Mouse (Mus musculus) bone marrow macrophage, adult 2 months (primary cell): ENCODE measurements around the gene Asb2. TPM values are rescaled to one million over a fixed set of nuclear protein-coding genes. Genes with fewer than 3 reads are reported as not detected.

Experiments used
- H3K27ac ChIP-seq: 2 replicates; pipeline ENCODE4 v1.5.1; 2012; ENCODE audit warnings: low read depth, low read length; ENCODE audit not compliant: insufficient read depth
- H3K4me1 ChIP-seq: 2 replicates; pipeline ENCODE4 v1.6.1; 2012; ENCODE audit warnings: low read length; ENCODE audit not compliant: control insufficient read depth, insufficient read depth
- H3K4me3 ChIP-seq: 2 replicates; pipeline ENCODE4 v1.5.1; 2012; ENCODE audit warnings: mild to moderate bottlenecking, low read length, moderate library complexity; ENCODE audit not compliant: insufficient read depth
- CTCF ChIP-seq: IDR thresholded peaks from 2 replicates; pipeline ENCODE4 v1.5.1; 2012; ENCODE audit warnings: low read depth, mild to moderate bottlenecking, low read length, moderate library complexity
- POLR2A ChIP-seq: IDR thresholded peaks from 2 replicates; pipeline ENCODE4 v1.6.1; 2012; ENCODE audit warnings: mild to moderate bottlenecking, low read depth, low read length, borderline replicate concordance
- polyA plus RNA-seq: library from polyadenylated mRNA; stranded (reverse); fragments of >200 nt; gene quantifications from 2 replicates; pipeline ENCODE4 v1.2.4, GENCODE M21; 2012; ENCODE audit not compliant: missing spikeins, insufficient read depth, insufficient read length

The Asb2 gene
- polyA plus RNA-seq, 1 experiment, result 2.1 TPM

- no peaks in the 10 kb centered on the region for H3K4me1 ChIP-seq
- no peak overlapping the region for H3K27ac ChIP-seq
- H3K4me3 ChIP-seq, result no peak overlapping the region
- no peak for TF ChIP-seq CTCF
- no peak for TF ChIP-seq POLR2A
Observed at GRCm38 (mm10) chr12:103376774-103377173, 21.0 kb upstream of the Asb2 start.

- H3K27ac ChIP-seq, result no peak overlapping the region
- TF ChIP-seq POLR2A (no peak), CTCF (no peak)
- no peaks in the 10 kb centered on the region for H3K4me1 ChIP-seq
- no peak overlapping the region for H3K4me3 ChIP-seq
Observed at GRCm38 (mm10) chr12:103376124-103376523, 20.3 kb upstream of the Asb2 start.

DNA sequence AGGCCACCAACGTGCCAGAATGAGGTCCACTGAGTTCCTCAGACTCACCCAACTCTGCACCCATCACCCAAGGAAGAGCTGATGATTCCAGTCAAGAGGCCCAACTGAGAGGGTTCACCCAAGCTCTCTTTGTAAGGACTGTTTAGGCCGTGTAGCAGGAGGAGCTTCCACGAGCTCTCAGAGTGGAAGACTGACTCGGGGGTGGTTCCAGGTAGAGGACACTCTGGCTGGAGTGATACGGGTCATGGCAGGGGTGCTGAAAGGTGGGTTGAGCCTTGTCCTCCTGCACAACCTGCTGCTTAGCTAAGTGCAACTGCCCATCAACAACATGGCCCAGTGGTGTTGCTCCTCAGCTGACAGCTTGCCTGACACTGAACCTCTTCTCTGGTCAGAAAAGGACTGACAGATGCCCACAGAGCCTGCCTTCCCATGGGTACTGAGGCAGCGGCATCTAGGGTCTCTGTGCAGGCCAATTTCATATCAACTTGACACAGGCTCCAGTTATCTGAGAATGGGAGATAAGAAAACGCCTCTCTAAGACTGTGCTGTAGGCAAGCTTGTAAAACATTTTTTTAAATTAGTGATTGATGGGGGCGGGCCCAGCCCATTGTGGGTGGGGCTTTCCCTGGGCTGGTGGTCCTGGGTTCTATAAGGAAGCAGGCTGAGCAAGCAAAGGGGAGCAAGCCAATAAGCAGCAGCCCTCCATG is 17.9 kb upstream of the Asb2 start:
- Histone ChIP-seq H3K4me3 (no peak overlapping the region), H3K4me1 (no peaks in the 10 kb centered on the region), H3K27ac (no peak overlapping the region)
- TF ChIP-seq POLR2A (no peak), CTCF (no peak)

GRCm38 (mm10) chr12:103371711-103372110 is 15.9 kb upstream of the Asb2 start:
- TF ChIP-seq POLR2A, result no peak
- TF ChIP-seq CTCF, result peak; percentile 81
- Histone ChIP-seq H3K4me1 (peaks cover 2% of the 10 kb centered on the region; the same call in 1 of the 2 replicates), H3K27ac (no peak overlapping the region), H3K4me3 (no peak overlapping the region)

- H3K27ac ChIP-seq, result no peak overlapping the region
- H3K4me3 ChIP-seq, result no peak overlapping the region
- H3K4me1 ChIP-seq, result peaks cover 2% of the 10 kb centered on the region; the same call in 1 of the 2 replicates
- no peak for TF ChIP-seq POLR2A
- TF ChIP-seq CTCF, result no peak
Observed at GRCm38 (mm10) chr12:103370861-103371260, 15.1 kb upstream of the Asb2 start.

DNA sequence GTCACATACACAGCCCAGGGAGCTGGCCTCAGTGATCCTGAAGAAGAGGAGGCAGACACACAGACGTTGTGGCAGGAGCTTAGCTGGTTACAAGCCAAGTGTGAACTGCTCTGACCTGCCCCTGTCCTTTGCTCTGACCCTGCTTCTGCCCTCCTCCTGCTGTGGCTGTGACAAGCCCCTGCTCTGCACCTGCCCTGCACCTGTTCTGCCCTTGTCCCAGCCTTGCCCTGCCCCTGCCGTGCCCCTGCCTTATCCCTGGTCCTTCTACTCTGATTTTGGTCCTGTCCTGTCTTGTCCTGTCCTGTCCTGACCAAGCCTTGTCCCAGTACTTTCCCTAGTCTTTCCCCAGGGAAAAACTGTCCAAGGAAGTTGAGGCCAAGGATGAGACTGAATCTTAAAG is 13.0 kb upstream of the Asb2 start:
- no peak overlapping the region for H3K27ac ChIP-seq
- H3K4me1 ChIP-seq, result peaks cover 2% of the 10 kb centered on the region; the same call in 1 of the 2 replicates

GRCm38 (mm10) chr12:103368326-103368669 is 12.5 kb upstream of the Asb2 start:
- no peak for TF ChIP-seq CTCF
- no peak for TF ChIP-seq POLR2A
- no peak overlapping the region for H3K4me3 ChIP-seq
- peaks cover 2% of the 10 kb centered on the region; the same call in 1 of the 2 replicates for H3K4me1 ChIP-seq

More for the DNA sequence above, 13.0 kb upstream of the Asb2 start:
- no peak overlapping the region for H3K4me3 ChIP-seq
- no peak for TF ChIP-seq POLR2A
- no peak for TF ChIP-seq CTCF

DNA sequence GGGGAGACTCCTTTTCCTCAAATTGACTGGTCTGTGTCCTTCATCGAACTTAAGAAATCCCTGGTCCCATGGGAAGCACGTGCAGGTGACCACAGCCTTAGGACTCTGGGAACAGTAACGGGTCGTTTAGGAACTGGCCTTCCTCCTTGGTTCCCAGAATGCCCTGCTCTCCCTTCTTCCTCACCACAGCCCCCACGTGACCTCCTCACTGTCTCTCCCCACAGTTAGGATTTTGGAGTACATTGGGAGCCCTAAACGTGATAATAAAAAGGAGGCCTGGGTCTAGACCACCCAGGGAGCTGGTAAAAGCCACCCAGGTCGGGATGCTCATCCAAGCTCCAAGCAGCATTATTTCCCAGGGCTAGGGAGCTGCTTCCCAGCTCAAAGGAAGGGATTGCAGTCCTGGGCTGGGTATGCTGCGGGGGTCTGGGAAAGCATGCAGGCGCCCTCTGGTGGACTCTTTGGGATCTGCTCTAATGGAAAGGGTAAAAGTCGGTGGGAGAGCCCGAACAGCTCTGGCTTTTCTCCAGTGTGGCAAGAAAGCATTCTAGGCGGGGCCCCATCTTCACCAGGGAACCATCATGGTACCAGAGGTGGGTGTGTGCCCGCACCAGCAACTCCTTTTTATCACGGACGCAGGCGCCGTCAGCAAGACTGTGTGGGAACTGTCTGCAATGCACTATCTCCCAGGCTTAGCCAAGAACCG is 12.0 kb upstream of the Asb2 start:
- Histone ChIP-seq H3K4me1 (peaks cover 2% of the 10 kb centered on the region; the same call in 1 of the 2 replicates), H3K4me3 (no peak overlapping the region), H3K27ac (no peak overlapping the region)
- no peak for TF ChIP-seq POLR2A
- TF ChIP-seq CTCF, result peak; percentile 91

More at GRCm38 (mm10) chr12:103368326-103368669, 12.5 kb upstream of the Asb2 start:
- no peak overlapping the region for H3K27ac ChIP-seq

- H3K4me1 ChIP-seq, result peaks cover 2% of the 10 kb centered on the region; the same call in 1 of the 2 replicates
- no peak overlapping the region for H3K4me3 ChIP-seq
- TF ChIP-seq CTCF (no peak), POLR2A (no peak)
- H3K27ac ChIP-seq, result no peak overlapping the region
Observed at GRCm38 (mm10) chr12:103367171-103367570, 11.4 kb upstream of the Asb2 start.

GRCm38 (mm10) chr12:103362336-103362735 is 6.5 kb upstream of the Asb2 start:
- no peak overlapping the region for H3K27ac ChIP-seq
- no peak overlapping the region for H3K4me3 ChIP-seq
- no peak for TF ChIP-seq POLR2A
- no peak for TF ChIP-seq CTCF
- H3K4me1 ChIP-seq, result no peaks in the 10 kb centered on the region
